Mouse (Mus musculus) cerebellum, adult 2 months (tissue): ENCODE results near the gene Ndufs3.

Source experiments
- CTCF ChIP-seq: fragments of 200-500 bp; IDR thresholded peaks from 2 replicates; pipeline ENCODE4 v1.5.1; 2011; ENCODE audit warnings: low read depth, mild to moderate bottlenecking, control low read depth, low read length, moderate library complexity, borderline replicate concordance; ENCODE audit not compliant: insufficient read depth
- POLR2A ChIP-seq: fragments of 200-500 bp; IDR thresholded peaks from 2 replicates; pipeline ENCODE4 v1.6.1; 2011; ENCODE audit warnings: low read length, control low read depth, borderline replicate concordance; ENCODE audit not compliant: insufficient read depth

- TF ChIP-seq POLR2A (no peak), CTCF (no peak)
Measured at GRCm38 (mm10) chr2:90861486-90861885, 43.1 kb downstream of the Ndufs3 start.
